25 mouse cellular contexts compared by ENCODE assay signal in the genomic region with DNA sequence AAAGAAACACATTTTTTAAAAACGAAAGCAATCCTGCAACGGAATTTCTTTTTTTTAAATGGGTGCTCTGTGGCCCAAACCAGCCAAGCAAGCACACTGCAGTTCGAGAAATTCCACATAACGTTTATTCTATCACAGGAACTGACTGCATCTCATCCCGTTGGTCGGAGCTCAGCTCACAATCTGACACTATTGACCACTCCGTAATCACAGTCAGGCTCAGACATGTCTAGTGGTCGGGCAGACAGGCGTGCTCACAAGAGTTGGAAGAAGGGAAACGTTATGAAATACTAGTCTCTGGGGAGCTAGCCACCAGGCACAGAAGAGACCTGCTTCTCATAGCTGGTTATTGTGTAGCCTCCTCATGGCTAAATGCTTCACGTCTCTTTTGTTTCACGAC. TPM values are rescaled to one million over a fixed set of nuclear protein-coding genes. Genes with fewer than 3 reads are reported as not detected.
DNase-seq lines count a peak whose midpoint lies in the region; ATAC-seq and TF ChIP-seq lines count a peak whose summit lies in the region.
"Had no signal": no experiment of that assay in that cellular context is flagged by ENCODE, and none has a peak within 500 bp of the region (broad histone marks: within the 10 kb centered on the region; RNA-seq: fewer than 3 reads in every experiment).

No protein-coding gene starts in this region.

- 91% methylated on average over 12 of the region's 12 CpGs for WGBS in forebrain, embryonic 10.5 days
- WGBS in forebrain, embryonic 12.5 days: 86% methylated on average over 12 of the region's 12 CpGs
- WGBS in heart, embryonic 12.5 days: 70% methylated on average over 12 of the region's 12 CpGs
- 86% methylated on average over 12 of the region's 12 CpGs for WGBS in limb, embryonic 10.5 days
- 81% methylated on average over 12 of the region's 12 CpGs for WGBS in neural tube, embryonic 15.5 days

- peaks cover 8% of the 10 kb centered on the region for H3K4me1 ChIP-seq in forebrain, embryonic 10.5 days
- H3K4me1 ChIP-seq in forebrain, embryonic 12.5 days: peaks cover 3% of the 10 kb centered on the region; the same call in 1 of the 2 replicates
- peaks cover 5% of the 10 kb centered on the region for H3K4me1 ChIP-seq in heart, embryonic 12.5 days (replicated peaks)
- H3K4me1 ChIP-seq in CH12.LX (ENCODE audit: control insufficient read depth in 1 of 2, insufficient read depth in 2 of 2): peaks cover 2 to 14% of the 10 kb centered on the region in 2 experiments; a peak in 2 of 4 replicates
- peaks cover 8% of the 10 kb centered on the region for H3K4me1 ChIP-seq in limb, embryonic 10.5 days
- H3K4me1 ChIP-seq in neural tube, embryonic 15.5 days: peaks cover 7% of the 10 kb centered on the region

- no peak overlapping the region for H3K4me3 ChIP-seq in forebrain, embryonic 10.5 days
- no peak overlapping the region for H3K4me3 ChIP-seq in forebrain, embryonic 12.5 days (replicated peaks)
- H3K4me3 ChIP-seq in heart, embryonic 12.5 days: no peak overlapping the region
- peak overlapping the region in 1 of 3 experiments; percentile 14 for H3K4me3 ChIP-seq in CH12.LX (replicated peaks in 1 of 3; ENCODE audit: low read depth in 2 of 3, low read length in 2 of 3, poor library complexity in 1 of 3)
- no peak overlapping the region for H3K4me3 ChIP-seq in limb, embryonic 10.5 days
- H3K4me3 ChIP-seq in neural tube, embryonic 15.5 days (replicated peaks): no peak overlapping the region

- H3K79me2 ChIP-seq in CH12.LX (replicated peaks; ENCODE audit: control insufficient read depth, extremely low read depth, insufficient read depth, poor library complexity, severe bottlenecking): no peaks in the 10 kb centered on the region

- DNase-seq in forebrain, embryonic 10.5 days (ENCODE audit: extremely low spot score, low spot score): peak; percentile 10
- peak; percentile 80 for DNase-seq in heart, adult 11 months
- DNase-seq in CH12.LX (ENCODE audit: extremely low read depth): peak; percentile 28
- DNase-seq in limb, embryonic 10.5 days (ENCODE audit: low spot score): peak; percentile 19
- DNase-seq in layer of hippocampus, postnatal 36 days: no peak
- DNase-seq: adrenal gland, adult 2 months; adrenal gland, adult 8-10 months; adrenal gland, postnatal 10 days; adrenal gland, postnatal 14 days; adrenal gland, postnatal 25 days; adrenal gland, postnatal 36 days; B cell, adult 2 months; cerebellum, adult 11 months; cerebellum, adult 11-12 months; cerebellum, adult 18-20 months had no signal

- no peaks in the 10 kb centered on the region for H3K36me3 ChIP-seq in forebrain, embryonic 10.5 days (replicated peaks)
- no peaks in the 10 kb centered on the region for H3K36me3 ChIP-seq in forebrain, embryonic 12.5 days (replicated peaks)
- H3K36me3 ChIP-seq in heart, embryonic 12.5 days: no peaks in the 10 kb centered on the region
- H3K36me3 ChIP-seq in CH12.LX (replicated peaks in 1 of 2; ENCODE audit: control insufficient read depth in 1 of 2, insufficient read depth in 1 of 2, low read length in 1 of 2): no peaks in the 10 kb centered on the region
- no peaks in the 10 kb centered on the region for H3K36me3 ChIP-seq in limb, embryonic 10.5 days
- H3K36me3 ChIP-seq in neural tube, embryonic 15.5 days: no peaks in the 10 kb centered on the region
- H3K36me3 ChIP-seq: G1E had no signal

- peaks cover 33% of the 10 kb centered on the region for H3K27me3 ChIP-seq in forebrain, embryonic 10.5 days (ENCODE audit: poor library complexity, severe bottlenecking)
- peaks cover 27% of the 10 kb centered on the region for H3K27me3 ChIP-seq in forebrain, embryonic 12.5 days
- H3K27me3 ChIP-seq in heart, embryonic 12.5 days (replicated peaks): peaks cover 22% of the 10 kb centered on the region; the same call in 1 of the 2 replicates
- H3K27me3 ChIP-seq in CH12.LX (replicated peaks): no peaks in the 10 kb centered on the region
- peaks cover 25% of the 10 kb centered on the region for H3K27me3 ChIP-seq in limb, embryonic 10.5 days (ENCODE audit: low read depth, poor library complexity, severe bottlenecking)
- H3K27me3 ChIP-seq in neural tube, embryonic 15.5 days (replicated peaks): peaks cover 4% of the 10 kb centered on the region; the same call in 1 of the 2 replicates

- no peak for TF ChIP-seq CTCF in CH12.LX (conservative IDR thresholded peaks at IDR 0.05 in 1 of 2, IDR thresholded peaks at IDR 0.05 in 1 of 2; ENCODE audit: low read depth in 2 of 2, low read length in 2 of 2)

- H3K9ac ChIP-seq in forebrain, embryonic 12.5 days: no peak overlapping the region
- no peak overlapping the region for H3K9ac ChIP-seq in heart, embryonic 12.5 days
- peak overlapping the region; percentile 16; the same call in 1 of the 2 replicates for H3K9ac ChIP-seq in CH12.LX (ENCODE audit: insufficient read depth, low read depth)
- H3K9ac ChIP-seq in neural tube, embryonic 15.5 days (replicated peaks): no peak overlapping the region

- TF ChIP-seq RAD21 in CH12.LX (IDR thresholded peaks at IDR 0.05; ENCODE audit: low read depth, low read length): no peak

- TF ChIP-seq EP300 in CH12.LX (IDR thresholded peaks at IDR 0.05; ENCODE audit: low read length): no peak

- H3K4me2 ChIP-seq in forebrain, embryonic 12.5 days: no peak overlapping the region
- H3K4me2 ChIP-seq in heart, embryonic 12.5 days: no peak overlapping the region
- peak overlapping the region; percentile 51 for H3K4me2 ChIP-seq in CH12.LX (ENCODE audit: insufficient read depth, low read depth, poor library complexity, severe bottlenecking)
- no peak overlapping the region for H3K4me2 ChIP-seq in neural tube, embryonic 15.5 days

- ATAC-seq in forebrain, embryonic 12.5 days (ENCODE audit: low FRiP score): no peak
- ATAC-seq in heart, embryonic 12.5 days (ENCODE audit: insufficient number of reproducible peaks, low FRiP score): no peak
- ATAC-seq in neural tube, embryonic 15.5 days (ENCODE audit: low FRiP score): no peak
- ATAC-seq: activated CD4-positive, CD25-positive, alpha-beta regulatory T cell, adult 4 months; CD4-positive, CD25-positive, alpha-beta regulatory T cell, adult 4 months; Patski had no signal

- in situ Hi-C loops in CH12.LX (cut with MboI; ENCODE audit: low pct_ligation_motif_present, low pct_unique_long_range_greater_than_20kb, low sequenced_read_pairs): no loop called here

- no peaks in the 10 kb centered on the region for H3K9me3 ChIP-seq in forebrain, embryonic 10.5 days
- no peaks in the 10 kb centered on the region for H3K9me3 ChIP-seq in forebrain, embryonic 12.5 days
- no peaks in the 10 kb centered on the region for H3K9me3 ChIP-seq in heart, embryonic 12.5 days (replicated peaks)
- H3K9me3 ChIP-seq in CH12.LX (replicated peaks; ENCODE audit: low read length): no peaks in the 10 kb centered on the region
- H3K9me3 ChIP-seq in limb, embryonic 10.5 days (replicated peaks): no peaks in the 10 kb centered on the region
- H3K9me3 ChIP-seq in neural tube, embryonic 15.5 days (replicated peaks): no peaks in the 10 kb centered on the region
- H3K9me3 ChIP-seq: G1E had no signal

- H3K27ac ChIP-seq in forebrain, embryonic 10.5 days: no peak overlapping the region
- no peak overlapping the region for H3K27ac ChIP-seq in forebrain, embryonic 12.5 days
- no peak overlapping the region for H3K27ac ChIP-seq in heart, embryonic 12.5 days (ENCODE audit: poor library complexity, severe bottlenecking)
- H3K27ac ChIP-seq in CH12.LX (ENCODE audit: insufficient read depth, low read depth): no peak overlapping the region
- H3K27ac ChIP-seq in limb, embryonic 10.5 days: no peak overlapping the region
- no peak overlapping the region for H3K27ac ChIP-seq in neural tube, embryonic 15.5 days (replicated peaks)

- TF ChIP-seq POLR2A in CH12.LX (IDR thresholded peaks at IDR 0.05; ENCODE audit: low read depth, low read length): no peak

- dilution Hi-C loops in CH12.LX (cut with MboI; ENCODE audit: extremely low pct_ligation_motif_present, extremely low pct_unique_long_range_greater_than_20kb, low sequenced_read_pairs): no loop called here

TF ChIP-seq in CH12.LX, 34 proteins besides CTCF, POLR2A, EP300 and RAD21 (continues in another document):
- peak; percentile 27; the same call in 1 of the 2 replicates for TF ChIP-seq ETS1 (conservative IDR thresholded peaks at IDR 0.05; ENCODE audit: low read depth, low read length)

RNA-seq across cellular contexts. Expression of a gene that starts 15.6 kb away (rescaled TPM):
- polyA plus RNA-seq in forebrain, embryonic 10.5 days (2016; fragmentation: Nextera tagmentation; extraction: Ambion mirVana): not detected in 2 replicates
- not detected in 2 replicates for polyA plus RNA-seq in forebrain, embryonic 12.5 days (2016; fragmentation: Nextera tagmentation; extraction: Ambion mirVana)
- polyA plus RNA-seq in heart, embryonic 12.5 days (2016; fragmentation: Nextera tagmentation; extraction: Ambion mirVana): 0.32 and 3.1 TPM in 2 replicates
- total RNA-seq in CH12.LX (2012; rRNA removed) (not detected in 2 replicates), CH12.LX (2014; rRNA removed) (not detected in 2 replicates)
- polyA plus RNA-seq in CH12.LX (2012; ENCODE audit: insufficient read length, low read depth): not detected in 2 replicates
- polyA plus RNA-seq in limb, embryonic 10.5 days (2016; fragmentation: Nextera tagmentation; extraction: Ambion mirVana): 0.09 and 0.24 TPM in 2 replicates
- 0.51 TPM in 1 of 2 replicates, not detected in the other for polyA plus RNA-seq in neural tube, embryonic 15.5 days (2015; fragmentation: Nextera tagmentation; extraction: Ambion mirVana)
- total RNA-seq in layer of hippocampus, postnatal 36 days (2021): not detected
- total RNA-seq: MEL had no signal
- polyA plus RNA-seq: activated CD4-positive, CD25-positive, alpha-beta regulatory T cell, adult 4 months; C2C12; CD4-positive, CD25-positive, alpha-beta regulatory T cell, adult 4 months; G1E; Patski had no signal

RNA-seq across cellular contexts. Expression of a gene that starts 33.9 kb away (rescaled TPM):
- not detected in 2 replicates for polyA plus RNA-seq in forebrain, embryonic 10.5 days (2016; fragmentation: Nextera tagmentation; extraction: Ambion mirVana)
- not detected in 2 replicates for polyA plus RNA-seq in forebrain, embryonic 12.5 days (2016; fragmentation: Nextera tagmentation; extraction: Ambion mirVana)
- 0.67 and 3.9 TPM in 2 replicates for polyA plus RNA-seq in heart, embryonic 12.5 days (2016; fragmentation: Nextera tagmentation; extraction: Ambion mirVana)
- total RNA-seq in CH12.LX (2012; rRNA removed) (not detected in 2 replicates), CH12.LX (2014; rRNA removed) (not detected in 2 replicates)
- not detected in 2 replicates for polyA plus RNA-seq in CH12.LX (2012; ENCODE audit: insufficient read length, low read depth)
- not detected in 2 replicates for polyA plus RNA-seq in limb, embryonic 10.5 days (2016; fragmentation: Nextera tagmentation; extraction: Ambion mirVana)
- 0.06 and 0.73 TPM in 2 replicates for polyA plus RNA-seq in neural tube, embryonic 15.5 days (2015; fragmentation: Nextera tagmentation; extraction: Ambion mirVana)
- not detected for total RNA-seq in layer of hippocampus, postnatal 36 days (2021)
- total RNA-seq: ES-E14, MEL had no signal
- polyA plus RNA-seq: activated CD4-positive, CD25-positive, alpha-beta regulatory T cell, adult 4 months; C2C12; CD4-positive, CD25-positive, alpha-beta regulatory T cell, adult 4 months; G1E; Patski had no signal

RNA-seq across cellular contexts. Expression of a gene that starts 57.7 kb away (rescaled TPM):
- polyA plus RNA-seq in forebrain, embryonic 10.5 days (2016; fragmentation: Nextera tagmentation; extraction: Ambion mirVana): not detected in 2 replicates
- polyA plus RNA-seq in forebrain, embryonic 12.5 days (2016; fragmentation: Nextera tagmentation; extraction: Ambion mirVana): not detected in 2 replicates
- polyA plus RNA-seq in heart, embryonic 12.5 days (2016; fragmentation: Nextera tagmentation; extraction: Ambion mirVana): 0.39 and 2.2 TPM in 2 replicates
- total RNA-seq in CH12.LX (2012; rRNA removed) (not detected in 2 replicates), CH12.LX (2014; rRNA removed) (not detected in 2 replicates)
- polyA plus RNA-seq in CH12.LX (2012; ENCODE audit: insufficient read length, low read depth): not detected in 2 replicates
- polyA plus RNA-seq in limb, embryonic 10.5 days (2016; fragmentation: Nextera tagmentation; extraction: Ambion mirVana): 0.06 TPM in 1 of 2 replicates, not detected in the other
- 0.20 and 1.1 TPM in 2 replicates for polyA plus RNA-seq in neural tube, embryonic 15.5 days (2015; fragmentation: Nextera tagmentation; extraction: Ambion mirVana)
- total RNA-seq in layer of hippocampus, postnatal 36 days (2021): not detected
- total RNA-seq: adrenal gland, postnatal 25 days; ES-E14; MEL had no signal
- polyA plus RNA-seq: activated CD4-positive, CD25-positive, alpha-beta regulatory T cell, adult 4 months; C2C12; CD4-positive, CD25-positive, alpha-beta regulatory T cell, adult 4 months; G1E; Patski had no signal

Comparison
In these comparisons a context has a peak if more than half of its experiments do, and no peak if none do; other contexts are left out.
1. DNase-seq: peak in forebrain, embryonic 10.5 days (single experiment), heart, adult 11 months (single experiment), CH12.LX (single experiment) and limb, embryonic 10.5 days (single experiment); none in layer of hippocampus, postnatal 36 days (0 of 2).